Mouse (Mus musculus): ENCODE data around the gene 4933430I17Rik. TPM values are rescaled to one million over a fixed set of nuclear protein-coding genes. Genes with fewer than 3 reads are reported as not detected.

The 4933430I17Rik gene
- polyA plus RNA-seq, 1 experiment, result not detected

DNA sequence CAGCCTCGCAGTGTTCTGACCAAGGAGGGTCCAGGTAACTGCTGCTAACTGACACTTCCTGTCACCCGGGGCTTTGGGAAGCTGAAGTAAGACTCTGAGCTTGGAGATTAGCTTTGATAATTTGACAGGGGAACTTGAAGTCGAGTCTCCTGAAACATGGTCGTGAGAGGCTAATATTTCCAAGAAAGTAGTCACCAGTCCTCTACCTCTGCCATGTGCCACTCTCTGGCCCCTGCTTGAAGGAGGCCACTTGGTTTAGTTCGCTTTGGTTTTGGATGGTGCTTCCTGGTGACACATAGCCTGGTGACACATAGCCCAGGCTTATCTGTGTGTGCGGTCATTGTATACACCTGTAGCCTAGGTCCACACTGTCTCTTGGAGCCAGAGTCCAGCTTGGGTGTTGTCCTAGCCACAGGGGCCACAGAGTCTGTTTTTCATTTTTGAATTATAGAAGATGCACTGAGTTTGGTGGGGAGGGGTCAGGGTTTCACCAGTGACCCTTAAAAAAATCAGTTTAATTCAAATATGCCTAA, 34.7 kb downstream of the 4933430I17Rik start, which contains the start of gene Rgs3:
Gene Rgs3 (plus strand): TSS at position 51 of the 533 bp plus-strand sequence.
- Histone ChIP-seq H3K4me3 (ENCODE audit: extremely low read depth, insufficient read depth, insufficient read length) (no peak within 1 kb of the TSS), H3K27ac (ENCODE audit: insufficient read depth, low read length) (no peak within 1 kb of the TSS), H3K4me1 (ENCODE audit: control insufficient read depth, insufficient read depth, insufficient read length) (peaks cover 2% of the 10 kb centered on the region; the same call in 1 of the 2 replicates), H3K36me3 (ENCODE audit: control insufficient read depth, insufficient read depth, low read length) (no peaks in the 10 kb centered on the region), H3K27me3 (ENCODE audit: control insufficient read depth, insufficient read depth, low read length) (no peaks in the 10 kb centered on the region)
- TF ChIP-seq CTCF (IDR thresholded peaks at IDR 0.05; ENCODE audit: extremely low read depth, insufficient read depth, insufficient read length, insufficient replicate concordance), result no peak
- 34% methylated on average over 6 of the region's 6 CpGs for WGBS
- no peak for DNase-seq (ENCODE audit: low read depth in 1 of 2, low spot score in 2 of 2)

DNA sequence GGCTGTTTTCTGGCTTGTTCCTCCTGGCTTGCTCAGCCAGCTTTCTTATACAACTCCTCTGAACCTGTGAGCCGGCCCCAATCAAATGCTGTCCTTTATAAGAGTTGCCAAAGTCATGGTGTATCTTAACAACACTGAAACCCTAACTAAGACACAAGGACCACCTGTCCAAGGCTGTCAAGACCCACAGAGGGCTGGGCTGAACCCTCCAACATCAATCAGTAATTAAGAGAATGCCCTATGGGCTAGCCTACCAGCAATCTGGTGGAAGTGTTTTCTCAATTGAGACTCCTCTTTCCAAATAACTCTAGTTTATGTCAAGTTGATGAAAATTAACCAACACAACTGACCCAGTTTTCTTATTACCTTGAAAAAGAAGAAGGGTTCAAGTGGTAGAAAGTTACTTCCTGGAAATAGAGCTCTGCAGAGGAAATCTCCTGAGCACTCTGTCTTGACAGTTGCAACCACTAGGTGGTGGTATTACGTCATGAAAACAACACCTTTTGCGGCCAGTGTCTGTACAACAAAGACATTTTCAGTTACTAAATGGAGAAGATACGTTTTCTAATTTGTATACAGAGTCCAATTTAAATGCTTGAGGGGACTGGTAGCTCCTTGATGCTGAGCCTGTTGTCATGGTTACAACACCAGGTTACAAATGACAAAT, 35.9 kb downstream of the 4933430I17Rik start:
- H3K4me3 ChIP-seq (ENCODE audit: extremely low read depth, insufficient read depth, insufficient read length), result no peak overlapping the region

DNA sequence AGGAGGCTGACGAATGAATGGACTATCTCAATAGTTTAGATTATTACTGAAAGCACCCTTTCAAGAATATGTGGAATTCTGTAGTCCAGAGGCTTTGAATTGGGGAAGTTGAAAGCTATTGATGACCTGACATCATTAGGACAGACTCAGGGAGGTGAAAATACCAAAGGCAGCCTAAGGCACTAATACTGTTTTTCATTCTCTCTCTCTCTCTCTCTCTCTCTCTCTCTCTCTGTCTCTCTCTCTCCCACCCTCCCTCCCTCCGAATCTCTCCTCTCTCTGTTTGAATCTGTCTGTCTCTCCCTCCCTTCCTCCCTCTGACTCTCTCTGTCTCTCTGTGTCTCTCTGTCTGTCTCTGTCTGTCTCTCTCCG, 36.4 kb downstream of the 4933430I17Rik start:
- TF ChIP-seq CTCF (IDR thresholded peaks at IDR 0.05; ENCODE audit: extremely low read depth, insufficient read depth, insufficient read length, insufficient replicate concordance), result no peak
- no peak for TF ChIP-seq POLR2A (IDR thresholded peaks at IDR 0.05; ENCODE audit: low read depth, low read length)
- peaks cover 2% of the 10 kb centered on the region; the same call in 1 of the 2 replicates for H3K4me1 ChIP-seq (ENCODE audit: control insufficient read depth, insufficient read depth, insufficient read length)
- no peaks in the 10 kb centered on the region for H3K27me3 ChIP-seq (ENCODE audit: control insufficient read depth, insufficient read depth, low read length)
- H3K36me3 ChIP-seq (ENCODE audit: control insufficient read depth, insufficient read depth, low read length), result no peaks in the 10 kb centered on the region
- no peak overlapping the region for H3K4me3 ChIP-seq (ENCODE audit: extremely low read depth, insufficient read depth, insufficient read length)
- 40% methylated on average over 3 of the region's 3 CpGs for WGBS
- no peak overlapping the region for H3K27ac ChIP-seq (ENCODE audit: insufficient read depth, low read length)
- DNase-seq (ENCODE audit: low read depth in 1 of 2, low spot score in 2 of 2), result no peak

More for the DNA sequence above, 35.9 kb downstream of the 4933430I17Rik start:
- Histone ChIP-seq H3K36me3 (ENCODE audit: control insufficient read depth, insufficient read depth, low read length) (no peaks in the 10 kb centered on the region), H3K4me1 (ENCODE audit: control insufficient read depth, insufficient read depth, insufficient read length) (peaks cover 2% of the 10 kb centered on the region; the same call in 1 of the 2 replicates), H3K27ac (ENCODE audit: insufficient read depth, low read length) (no peak overlapping the region), H3K27me3 (ENCODE audit: control insufficient read depth, insufficient read depth, low read length) (no peaks in the 10 kb centered on the region)
- peak; percentile 77 to 85 for DNase-seq (ENCODE audit: low read depth in 1 of 2, low spot score in 2 of 2)
- WGBS, result 24% methylated on average over 4 of the region's 4 CpGs
- TF ChIP-seq CTCF (IDR thresholded peaks at IDR 0.05; ENCODE audit: extremely low read depth, insufficient read depth, insufficient read length, insufficient replicate concordance) (peak; percentile 58; the same call in 1 of the 2 replicates), POLR2A (IDR thresholded peaks at IDR 0.05; ENCODE audit: low read depth, low read length) (no peak)

DNA sequence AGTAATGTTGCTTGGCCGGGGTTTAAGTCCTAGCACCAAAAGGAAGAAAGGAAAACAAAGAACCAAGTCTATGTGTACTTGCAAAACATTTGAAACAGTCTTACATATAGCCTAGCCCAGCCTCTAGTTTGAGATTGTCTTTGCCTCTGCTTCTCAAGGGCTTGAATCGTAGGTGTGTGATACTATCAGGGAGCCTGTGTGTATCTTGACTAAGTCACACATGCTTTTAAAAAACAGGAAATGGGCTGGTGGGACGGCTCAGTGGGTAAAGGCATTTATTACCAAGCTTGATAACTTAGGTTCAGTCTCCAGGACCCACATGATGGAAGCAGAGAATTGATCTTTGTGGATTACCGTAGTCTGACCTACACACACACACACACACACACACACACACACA, 36.8 kb downstream of the 4933430I17Rik start:
- H3K27me3 ChIP-seq (ENCODE audit: control insufficient read depth, insufficient read depth, low read length), result no peaks in the 10 kb centered on the region
- H3K36me3 ChIP-seq (ENCODE audit: control insufficient read depth, insufficient read depth, low read length), result no peaks in the 10 kb centered on the region
- peaks cover 2% of the 10 kb centered on the region; the same call in 1 of the 2 replicates for H3K4me1 ChIP-seq (ENCODE audit: control insufficient read depth, insufficient read depth, insufficient read length)
- TF ChIP-seq CTCF (IDR thresholded peaks at IDR 0.05; ENCODE audit: extremely low read depth, insufficient read depth, insufficient read length, insufficient replicate concordance), result no peak
- no peak overlapping the region for H3K27ac ChIP-seq (ENCODE audit: insufficient read depth, low read length)
- 35% methylated on average over 4 of the region's 4 CpGs for WGBS
- DNase-seq (ENCODE audit: low read depth in 1 of 2, low spot score in 2 of 2), result peak in 1 of 2 experiments; percentile 29
- no peak overlapping the region for H3K4me3 ChIP-seq (ENCODE audit: extremely low read depth, insufficient read depth, insufficient read length)

DNA sequence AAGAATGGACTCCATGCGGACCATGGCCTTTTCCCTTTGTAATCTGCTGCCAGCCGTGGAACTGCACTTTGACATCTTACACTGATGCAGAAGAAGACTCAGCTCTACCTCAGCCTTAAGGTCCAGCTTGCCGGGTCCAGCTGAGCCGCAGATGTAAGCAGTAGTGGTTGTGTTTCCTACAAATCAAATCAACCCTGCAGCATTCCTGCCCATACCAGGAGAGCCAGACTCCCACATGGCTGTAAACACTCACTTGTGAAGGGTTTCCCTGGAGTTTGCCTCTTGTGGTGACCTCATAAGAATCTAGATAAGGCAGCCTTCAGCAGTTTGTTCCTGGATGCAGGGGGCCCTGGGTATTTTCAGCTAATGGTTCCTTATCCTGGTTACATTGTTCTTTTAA, 41.4 kb downstream of the 4933430I17Rik start:
- peaks cover 2% of the 10 kb centered on the region; the same call in 1 of the 2 replicates for H3K4me1 ChIP-seq (ENCODE audit: control insufficient read depth, insufficient read depth, insufficient read length)
- 93% methylated on average over 4 of the region's 4 CpGs for WGBS
- no peak overlapping the region for H3K4me3 ChIP-seq (ENCODE audit: extremely low read depth, insufficient read depth, insufficient read length)
- no peak overlapping the region for H3K27ac ChIP-seq (ENCODE audit: insufficient read depth, low read length)
- TF ChIP-seq CTCF (IDR thresholded peaks at IDR 0.05; ENCODE audit: extremely low read depth, insufficient read depth, insufficient read length, insufficient replicate concordance) (no peak), POLR2A (IDR thresholded peaks at IDR 0.05; ENCODE audit: low read depth, low read length) (no peak)
- no peaks in the 10 kb centered on the region for H3K27me3 ChIP-seq (ENCODE audit: control insufficient read depth, insufficient read depth, low read length)
- no peaks in the 10 kb centered on the region for H3K36me3 ChIP-seq (ENCODE audit: control insufficient read depth, insufficient read depth, low read length)
- DNase-seq (ENCODE audit: low read depth in 1 of 2, low spot score in 2 of 2), result no peak

DNA sequence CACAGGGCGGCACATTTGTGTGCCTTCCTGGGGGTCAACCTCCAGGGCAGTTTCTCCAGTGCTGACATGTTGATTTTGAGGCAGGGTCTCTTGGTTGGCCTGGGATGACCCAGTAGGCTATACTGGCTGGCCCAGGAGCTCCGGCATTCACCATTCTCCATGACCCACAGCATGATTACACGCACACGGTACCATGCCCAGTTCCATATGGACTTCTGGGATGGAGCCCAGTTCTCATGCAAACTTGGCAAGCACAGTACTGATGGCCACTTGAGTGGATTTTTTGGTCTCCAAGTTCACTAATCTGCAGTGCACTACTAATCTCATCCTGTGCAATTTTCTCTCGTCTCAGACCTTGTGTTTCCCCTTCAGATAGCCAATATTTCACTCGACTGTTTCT, 42.5 kb downstream of the 4933430I17Rik start:
- WGBS, result 85% methylated on average over 6 of the region's 6 CpGs
- Histone ChIP-seq H3K36me3 (ENCODE audit: control insufficient read depth, insufficient read depth, low read length) (no peaks in the 10 kb centered on the region), H3K27me3 (ENCODE audit: control insufficient read depth, insufficient read depth, low read length) (no peaks in the 10 kb centered on the region), H3K4me3 (ENCODE audit: extremely low read depth, insufficient read depth, insufficient read length) (no peak overlapping the region), H3K27ac (ENCODE audit: insufficient read depth, low read length) (no peak overlapping the region), H3K4me1 (ENCODE audit: control insufficient read depth, insufficient read depth, insufficient read length) (no peaks in the 10 kb centered on the region)
- no peak for DNase-seq (ENCODE audit: low read depth in 1 of 2, low spot score in 2 of 2)
- TF ChIP-seq CTCF (IDR thresholded peaks at IDR 0.05; ENCODE audit: extremely low read depth, insufficient read depth, insufficient read length, insufficient replicate concordance), result no peak

DNA sequence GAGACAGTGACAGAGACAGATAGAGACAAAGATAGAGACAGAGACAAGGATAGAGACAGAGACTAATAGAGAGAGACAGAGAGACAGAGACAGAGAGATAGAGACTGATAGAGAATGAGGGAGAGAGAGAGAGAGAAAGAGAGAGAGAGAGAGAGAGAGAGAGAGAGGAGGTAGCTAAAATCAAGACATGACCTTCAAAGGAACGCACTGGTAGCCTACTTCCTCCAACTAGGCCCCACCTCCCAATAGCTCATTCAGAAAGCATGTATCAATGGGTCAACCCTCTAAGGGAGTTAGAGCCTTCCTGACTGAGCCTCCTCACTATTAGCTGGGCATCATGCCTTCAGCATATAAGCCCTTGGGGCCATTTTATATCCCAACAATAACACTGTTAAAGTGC, 43.2 kb downstream of the 4933430I17Rik start:
- H3K27ac ChIP-seq (ENCODE audit: insufficient read depth, low read length), result no peak overlapping the region
- no peak for DNase-seq (ENCODE audit: low read depth in 1 of 2, low spot score in 2 of 2)
- no peaks in the 10 kb centered on the region for H3K36me3 ChIP-seq (ENCODE audit: control insufficient read depth, insufficient read depth, low read length)
- no peaks in the 10 kb centered on the region for H3K4me1 ChIP-seq (ENCODE audit: control insufficient read depth, insufficient read depth, insufficient read length)
- TF ChIP-seq POLR2A (IDR thresholded peaks at IDR 0.05; ENCODE audit: low read depth, low read length) (no peak), CTCF (IDR thresholded peaks at IDR 0.05; ENCODE audit: extremely low read depth, insufficient read depth, insufficient read length, insufficient replicate concordance) (no peak)
- WGBS, result 46% methylated on average over 1 of the region's 1 CpGs
- H3K4me3 ChIP-seq (ENCODE audit: extremely low read depth, insufficient read depth, insufficient read length), result no peak overlapping the region
- no peaks in the 10 kb centered on the region for H3K27me3 ChIP-seq (ENCODE audit: control insufficient read depth, insufficient read depth, low read length)

All from spleen, adult 2 months (tissue).